Mouse (Mus musculus) liver, adult 2 months (tissue): ENCODE measurements around the gene Ptpn21.

Source experiments
- CTCF ChIP-seq: fragments of 200-500 bp; IDR thresholded peaks from 2 replicates; pipeline ENCODE4 v1.5.1; 2011; ENCODE audit warnings: low read depth, low read length, control low read depth
- POLR2A ChIP-seq: fragments of 200-500 bp; IDR thresholded peaks from 2 replicates; pipeline ENCODE4 v1.6.1; 2011; ENCODE audit warnings: low read length, control low read depth; ENCODE audit not compliant: insufficient read depth; ENCODE audit errors: extremely low read depth

DNA sequence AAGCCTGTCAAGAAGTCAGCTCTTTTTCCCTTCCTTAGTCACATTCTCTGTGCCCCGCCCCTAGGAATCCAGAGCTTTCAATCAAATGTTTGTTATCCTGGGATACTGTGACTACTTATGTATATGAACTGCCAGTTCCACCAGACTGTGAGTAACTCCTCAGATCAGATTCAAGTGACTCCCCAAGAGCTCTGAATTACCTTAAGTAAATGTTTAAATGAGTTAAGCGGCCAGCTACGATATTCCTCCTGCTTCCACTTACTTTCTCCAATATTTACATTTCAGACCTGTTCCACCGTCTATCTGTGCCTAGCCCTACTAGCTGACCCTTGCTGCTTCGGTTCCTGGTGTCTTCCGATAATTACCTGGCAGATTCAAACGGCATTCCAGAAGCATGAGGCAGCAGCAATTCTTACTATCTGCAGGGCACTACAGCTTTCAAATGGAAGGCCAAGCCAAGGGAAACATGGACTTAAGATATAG is 23.5 kb downstream of the Ptpn21 start:
- TF ChIP-seq POLR2A (no peak), CTCF (no peak)
